Mouse (Mus musculus): ENCODE measurements at regions not wholly inside any gene's neighbourhood (a gene's known extent, or its start where the extent isn't known, plus 50 kb on each side); places are given as distances from the start of the nearest gene placed in this dataset.

DNA sequence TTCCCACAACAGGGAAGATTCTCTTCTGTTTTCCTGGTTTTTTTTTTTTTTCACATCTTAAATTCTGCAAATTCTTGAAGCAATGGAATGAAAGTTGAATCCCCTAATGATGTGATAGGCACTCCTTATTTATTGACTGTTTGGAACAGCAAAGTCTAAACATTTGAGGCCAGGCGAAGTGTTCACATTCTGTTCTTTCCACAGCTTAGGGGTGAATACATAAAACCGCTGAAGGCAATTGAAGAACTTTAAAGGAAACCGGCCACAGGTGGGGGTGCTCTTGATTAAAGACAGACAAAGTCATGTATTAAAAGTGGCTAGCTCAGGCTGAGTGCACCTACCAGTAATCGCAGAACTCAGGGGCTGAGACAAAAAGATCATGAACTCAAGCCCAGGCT, 166.6 kb upstream of the Hnrnpa3 start:
- DNase-seq (ENCODE audit: low spot score), result no peak

DNA sequence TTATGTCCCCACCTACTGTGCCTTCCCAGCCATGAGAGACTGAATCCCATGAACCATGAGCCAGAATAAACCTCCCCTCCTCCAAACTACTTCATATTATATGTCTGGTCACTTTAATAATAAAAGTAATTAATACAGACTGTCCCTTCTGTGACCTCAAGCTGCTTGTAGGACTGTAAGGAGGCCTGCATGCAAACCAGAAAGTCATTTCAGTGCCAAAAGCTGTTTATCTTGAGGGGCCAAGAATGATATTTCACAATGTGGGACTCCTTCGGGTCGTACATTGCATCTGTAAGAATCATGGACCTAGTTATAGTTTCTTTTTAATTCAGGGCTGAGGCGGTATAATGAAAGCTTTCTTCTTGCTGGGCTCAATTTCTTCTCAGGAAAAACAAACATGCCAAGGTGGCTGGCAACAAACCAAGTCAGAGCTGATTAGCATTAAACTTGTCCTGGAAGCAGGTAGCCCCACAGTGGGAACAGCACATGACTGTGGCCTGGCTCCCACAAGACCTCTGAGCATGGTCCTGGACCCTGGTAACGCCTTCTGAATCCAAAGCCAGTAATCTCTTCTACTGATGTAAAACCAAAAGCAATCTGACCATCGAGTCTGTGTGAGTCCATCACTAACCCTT, 162.3 kb upstream of the Hnrnpa3 start:
- no peak for DNase-seq (ENCODE audit: low spot score)

DNA sequence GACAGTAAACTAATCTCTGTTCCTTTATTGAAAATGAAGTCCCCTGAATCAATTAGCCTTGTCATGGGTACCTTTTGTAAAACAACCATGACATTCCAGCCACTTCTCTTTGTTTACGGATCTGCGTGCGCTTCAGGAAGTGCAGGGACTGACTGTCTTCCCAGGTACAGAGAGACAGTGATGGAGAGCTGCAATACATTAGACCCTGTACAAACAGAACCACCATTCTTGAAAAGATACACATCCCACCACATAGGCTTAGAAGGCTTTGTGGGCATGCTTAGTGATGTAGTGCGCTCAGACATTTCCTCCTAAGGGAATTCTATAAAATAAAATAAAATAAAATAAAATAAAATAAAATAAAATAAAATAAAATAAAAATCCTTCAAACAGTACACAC, 148.8 kb upstream of the Hnrnpa3 start:
- DNase-seq (ENCODE audit: low spot score), result no peak

DNA sequence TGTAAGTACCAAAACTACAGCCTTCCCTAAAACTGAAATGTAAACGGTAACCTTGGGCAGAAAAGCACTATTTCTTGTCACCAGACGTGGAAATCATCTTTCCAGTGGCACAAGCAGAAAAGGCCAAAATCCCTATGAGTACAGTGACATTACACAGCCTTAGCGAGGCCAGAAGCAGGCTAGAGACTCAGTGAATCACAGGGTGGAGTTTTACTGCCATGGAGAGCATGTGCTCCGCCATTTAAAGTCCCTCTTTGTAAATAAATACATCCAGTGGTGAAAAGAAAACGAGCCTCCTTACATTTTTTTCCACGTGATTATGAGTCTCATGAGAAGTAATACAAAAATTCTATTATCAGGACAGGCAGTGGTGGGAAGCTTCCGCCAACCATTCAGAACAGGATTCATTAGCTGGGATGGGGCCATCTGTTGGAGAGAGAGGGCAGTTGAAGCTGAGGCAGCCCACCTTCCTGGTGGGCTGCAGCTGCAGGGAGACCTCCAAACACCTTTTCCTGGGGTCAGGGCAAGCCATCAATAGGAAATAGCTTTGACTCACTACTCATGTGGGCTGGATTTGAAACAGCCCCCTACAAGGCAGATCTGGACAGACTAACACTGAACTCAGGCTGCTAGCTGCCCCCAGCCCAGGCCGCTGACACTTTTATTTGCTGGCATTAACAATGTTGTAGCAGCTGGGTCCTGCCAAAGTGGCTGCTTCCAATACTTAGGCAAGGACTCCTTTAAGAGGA, 146.5 kb upstream of the Hnrnpa3 start:
- no peak for DNase-seq (ENCODE audit: low spot score)

DNA sequence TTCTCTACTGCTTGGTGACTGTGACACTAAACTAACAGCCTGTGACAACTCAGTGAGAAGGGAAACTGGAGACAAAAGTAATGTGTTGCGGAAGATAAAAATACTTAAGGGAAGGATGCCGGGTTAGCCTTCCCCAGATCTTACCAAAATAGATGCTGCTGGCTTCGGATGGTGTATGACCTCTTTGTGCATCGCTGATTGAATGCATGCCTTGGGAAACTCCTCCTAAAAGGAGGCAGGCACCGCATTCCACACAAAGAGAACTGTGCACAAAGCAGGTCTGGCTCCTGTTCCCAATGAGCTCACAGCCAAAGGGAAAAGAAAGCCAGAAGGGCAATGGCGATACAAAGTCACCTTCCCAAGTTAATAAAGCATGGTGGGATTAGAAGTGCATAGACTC, 144.9 kb upstream of the Hnrnpa3 start:
- no peak for DNase-seq (ENCODE audit: low spot score)

DNA sequence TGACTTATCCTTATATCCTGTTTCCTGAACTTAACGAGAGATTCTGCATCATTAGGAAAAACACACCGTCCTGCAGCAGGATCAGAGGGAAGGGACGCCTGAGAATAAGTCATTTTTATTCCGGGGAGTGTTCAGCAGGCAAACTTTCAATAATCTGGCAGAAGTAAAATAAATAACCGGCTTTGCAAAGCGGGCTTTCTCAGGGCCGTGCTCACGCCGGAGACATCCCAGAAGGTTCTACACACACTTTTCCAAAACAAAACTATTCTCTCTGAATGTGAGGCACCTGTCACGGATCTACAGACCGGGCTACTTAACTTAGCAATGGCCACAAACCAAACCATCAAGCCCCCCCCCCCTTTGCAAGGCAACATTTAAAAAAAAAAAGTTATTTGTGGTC, 142.8 kb upstream of the Hnrnpa3 start:
- DNase-seq (ENCODE audit: low spot score), result no peak

DNA sequence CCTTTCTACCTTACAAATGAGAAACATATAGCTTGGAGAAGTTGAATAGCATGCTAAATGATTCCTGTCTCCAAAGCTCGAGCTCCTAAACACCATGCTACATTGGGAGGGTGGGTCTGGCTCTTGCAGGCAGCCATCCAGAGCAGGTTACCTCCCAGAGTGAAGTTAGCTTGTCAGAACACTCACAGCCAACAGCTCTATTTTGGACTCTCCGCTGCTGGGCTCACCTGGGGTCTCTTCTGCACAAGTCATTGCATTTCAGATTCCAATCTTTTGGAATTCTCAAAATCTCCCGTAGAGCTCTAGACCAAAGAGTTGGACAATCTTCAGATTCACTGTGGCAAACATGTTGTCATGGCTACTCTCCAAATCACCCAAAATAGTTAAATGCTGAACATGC, 142.0 kb upstream of the Hnrnpa3 start:
- no peak for DNase-seq (ENCODE audit: low spot score)

DNA sequence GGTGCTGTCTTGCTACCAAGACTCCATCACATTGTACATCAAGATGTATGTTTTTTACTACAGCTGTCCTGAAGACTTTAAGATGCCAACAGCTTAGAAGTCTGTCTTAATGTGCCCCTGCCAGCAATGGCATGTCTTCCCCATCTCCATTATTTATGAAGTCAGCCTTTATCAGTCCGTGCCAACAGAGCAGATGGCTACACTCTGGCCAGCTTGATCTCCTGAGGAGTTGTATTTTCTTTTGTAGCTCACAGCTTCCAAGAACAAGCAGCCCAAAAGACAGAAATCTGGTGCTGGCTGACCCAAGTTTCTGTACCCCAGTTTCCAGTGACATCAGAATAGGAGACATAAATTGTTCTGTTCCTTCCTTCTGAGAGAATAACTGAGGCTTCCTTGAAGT, 140.5 kb upstream of the Hnrnpa3 start:
- no peak for DNase-seq (ENCODE audit: low spot score)

DNA sequence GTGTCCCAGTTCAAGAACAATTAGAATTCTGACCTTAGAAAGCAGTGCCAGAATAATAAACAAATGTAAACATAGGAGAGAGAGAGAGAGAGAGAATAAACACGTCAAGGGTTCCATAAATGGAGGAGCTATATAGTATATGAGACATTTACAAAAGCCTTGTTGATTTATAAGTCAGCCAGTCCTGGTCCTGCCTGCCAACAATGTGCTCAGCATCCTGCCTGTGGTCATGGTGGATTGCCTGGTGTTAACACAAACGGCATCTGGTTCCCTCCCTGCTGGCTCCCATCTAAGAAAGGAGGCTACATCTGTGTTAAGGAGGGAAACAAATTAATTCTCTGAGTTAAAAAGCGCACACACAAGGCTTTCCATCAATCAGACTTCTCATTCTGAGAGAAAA, 133.5 kb upstream of the Hnrnpa3 start:
- DNase-seq (ENCODE audit: low spot score), result no peak

DNA sequence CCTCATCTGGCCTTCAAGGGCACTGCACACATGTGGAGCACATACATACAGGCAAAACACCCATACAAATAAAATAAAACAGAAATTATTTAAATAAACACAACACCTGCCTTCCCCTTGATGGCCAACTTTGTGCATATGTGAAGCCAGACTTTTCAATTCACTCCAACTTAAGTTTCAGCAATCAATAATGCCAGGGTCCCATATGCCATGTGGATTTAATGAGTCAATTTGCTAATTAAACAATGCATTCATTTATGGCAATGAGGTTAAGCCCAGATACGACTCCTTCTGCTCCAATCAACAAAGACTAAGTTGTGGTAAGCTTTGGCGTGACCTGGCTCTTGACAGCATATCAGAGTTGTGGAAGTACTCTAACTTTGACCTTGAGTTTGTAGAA, 130.4 kb upstream of the Hnrnpa3 start:
- DNase-seq (ENCODE audit: low spot score), result no peak

DNA sequence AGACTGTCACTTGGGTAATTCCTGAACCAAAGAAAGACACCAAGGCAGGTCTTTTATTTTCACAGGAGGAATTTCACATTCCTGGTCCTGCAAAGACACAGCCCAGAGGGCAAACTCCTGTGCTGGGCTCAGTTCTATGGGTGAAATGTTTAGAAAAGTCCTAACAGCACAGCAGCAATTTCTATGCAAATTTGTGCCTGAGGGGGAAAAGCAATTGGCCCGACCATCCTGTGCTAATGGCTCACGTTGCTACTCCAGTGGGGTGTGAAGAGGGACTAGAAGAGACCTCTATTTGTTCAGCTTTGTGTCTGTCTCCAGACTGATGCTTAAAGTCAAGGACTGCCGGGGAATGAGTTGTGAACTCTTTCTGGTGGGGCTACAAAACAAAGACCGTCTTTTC, 120.9 kb upstream of the Hnrnpa3 start:
- no peak for DNase-seq (ENCODE audit: low spot score)

DNA sequence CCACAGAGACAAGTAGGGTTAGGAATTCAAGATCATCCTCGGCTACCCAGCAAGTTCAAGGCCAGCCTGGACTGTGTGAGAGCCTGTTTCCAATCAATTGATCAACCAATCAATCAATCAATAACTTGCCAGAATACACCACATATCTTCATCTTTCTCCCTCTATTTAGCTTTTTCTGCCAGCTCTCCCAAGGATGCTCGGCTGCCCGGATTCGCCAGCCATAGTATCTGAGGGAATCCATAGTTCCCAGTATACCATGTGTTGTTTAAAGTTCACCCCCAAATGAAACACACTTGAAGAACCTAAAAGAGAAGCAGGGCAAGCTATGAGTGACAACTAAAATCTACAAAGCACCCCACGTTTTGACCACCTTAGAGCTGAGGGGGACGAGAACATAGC, 119.3 kb upstream of the Hnrnpa3 start:
- DNase-seq (ENCODE audit: low spot score), result no peak

DNA sequence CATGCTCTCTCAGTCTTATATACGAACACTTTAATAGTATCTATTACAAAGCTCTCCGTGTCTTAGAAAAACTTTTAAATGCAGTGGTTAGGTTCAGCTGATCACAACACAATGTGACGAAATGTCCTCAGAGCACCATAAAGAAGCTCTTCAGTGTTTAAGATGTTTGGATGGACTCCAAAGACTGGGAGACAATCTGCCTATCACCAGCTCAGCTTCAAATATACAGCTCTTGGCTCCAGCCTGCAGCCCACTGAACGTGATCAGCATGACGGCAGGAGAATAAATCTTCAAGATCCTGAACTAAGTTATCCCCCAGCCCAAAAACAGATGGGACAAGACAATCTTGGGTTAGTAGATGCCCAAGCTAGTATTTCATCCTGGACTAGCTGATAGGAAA, 116.7 kb upstream of the Hnrnpa3 start:
- DNase-seq (ENCODE audit: low spot score), result no peak

DNA sequence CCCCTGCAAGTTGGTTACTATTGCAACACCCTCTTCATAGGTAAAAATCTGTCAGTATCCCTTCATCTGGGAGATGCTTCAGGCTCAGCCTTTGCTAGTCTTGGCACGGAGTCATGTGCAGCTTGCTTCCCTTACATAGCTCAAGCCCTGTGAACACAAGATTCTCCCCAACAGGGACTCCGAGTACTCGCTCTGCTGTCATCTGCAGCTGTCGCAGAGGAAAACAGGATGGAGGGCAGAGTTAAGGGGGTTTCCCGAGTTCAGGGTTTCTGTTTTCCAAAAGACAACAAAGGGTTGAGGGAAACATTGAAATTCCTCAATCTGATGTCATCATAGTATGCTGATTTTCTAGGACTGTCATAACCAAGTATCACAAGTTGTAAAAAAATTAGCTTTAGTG, 116.3 kb upstream of the Hnrnpa3 start:
- DNase-seq (ENCODE audit: low spot score), result no peak

DNA sequence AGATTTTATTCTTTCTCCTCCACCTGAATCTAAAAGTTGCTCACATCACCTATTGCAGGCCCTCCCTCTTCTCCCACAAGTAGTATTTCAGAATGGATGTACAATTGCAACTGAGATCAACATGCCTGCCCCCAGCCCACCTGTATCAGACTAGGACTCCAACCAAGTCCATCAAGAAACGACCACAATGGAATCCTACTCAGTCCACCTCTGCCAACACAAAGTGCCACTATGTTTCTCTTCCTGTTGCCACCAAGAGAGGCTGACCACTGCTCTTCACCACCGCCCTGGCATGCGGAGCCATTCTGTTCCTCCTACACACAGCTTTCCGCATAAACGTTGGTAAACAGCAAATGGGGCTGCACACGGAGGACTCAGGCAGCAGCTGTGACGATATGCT, 113.1 kb upstream of the Hnrnpa3 start:
- no peak for DNase-seq (ENCODE audit: low spot score)

DNA sequence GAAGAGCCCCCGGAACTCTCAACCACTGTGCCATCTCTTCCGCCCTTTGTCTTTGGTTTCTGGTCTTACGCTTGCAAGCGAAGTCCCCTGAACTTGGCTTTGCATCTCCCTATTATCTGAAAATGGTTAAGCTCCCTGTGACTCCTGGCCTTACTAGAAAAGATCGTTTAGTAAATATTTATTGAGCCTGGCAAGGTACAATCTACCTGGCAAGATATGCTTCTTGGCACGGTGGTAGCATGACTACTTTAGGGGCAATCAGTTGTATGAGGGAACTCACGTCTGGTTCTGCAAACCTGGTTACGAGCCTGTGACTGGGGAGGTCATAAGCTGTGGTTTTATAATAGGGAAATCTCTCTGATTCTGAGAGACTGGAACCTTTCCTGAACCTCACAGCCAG, 103.4 kb upstream of the Hnrnpa3 start:
- DNase-seq (ENCODE audit: low spot score), result no peak

DNA sequence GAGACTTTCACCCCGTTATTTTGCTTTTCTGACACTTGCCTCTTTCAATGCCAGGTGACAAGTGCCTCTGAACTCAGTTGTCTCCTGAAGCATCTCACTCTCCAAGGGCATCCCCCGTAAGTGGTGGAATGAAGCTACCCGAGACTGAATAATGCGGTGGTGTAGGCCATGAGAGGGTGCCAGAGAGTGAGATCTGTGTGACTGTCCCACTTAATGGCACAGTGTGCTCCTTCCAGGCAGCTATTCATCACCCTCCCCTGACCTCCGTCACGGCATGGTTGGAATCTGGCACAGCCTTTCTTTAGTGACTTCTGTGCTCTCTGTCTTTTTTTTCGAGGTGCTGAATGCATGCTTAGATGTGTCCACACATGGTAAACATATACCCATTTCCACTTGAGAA, 102.3 kb upstream of the Hnrnpa3 start:
- no peak for DNase-seq (ENCODE audit: low spot score)

DNA sequence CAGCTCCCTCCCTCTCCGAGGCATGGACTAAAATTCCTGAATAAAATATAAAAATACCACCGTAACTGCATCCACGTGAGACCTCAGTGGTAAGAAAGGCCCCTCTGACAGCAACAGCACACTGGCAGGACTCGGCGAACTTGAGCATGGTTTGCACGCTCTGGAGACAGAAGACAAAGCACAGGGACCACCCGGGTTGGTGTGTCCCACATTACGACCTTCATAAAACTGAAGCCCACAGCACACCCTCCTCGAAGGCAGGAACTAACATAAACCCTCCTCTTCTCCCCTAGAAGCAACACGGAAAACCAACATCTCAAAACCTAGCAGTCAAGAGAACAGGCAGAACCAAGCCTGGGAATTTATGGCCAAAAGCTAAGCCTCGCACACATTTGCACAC, 101.7 kb upstream of the Hnrnpa3 start:
- DNase-seq (ENCODE audit: low spot score), result no peak

DNA sequence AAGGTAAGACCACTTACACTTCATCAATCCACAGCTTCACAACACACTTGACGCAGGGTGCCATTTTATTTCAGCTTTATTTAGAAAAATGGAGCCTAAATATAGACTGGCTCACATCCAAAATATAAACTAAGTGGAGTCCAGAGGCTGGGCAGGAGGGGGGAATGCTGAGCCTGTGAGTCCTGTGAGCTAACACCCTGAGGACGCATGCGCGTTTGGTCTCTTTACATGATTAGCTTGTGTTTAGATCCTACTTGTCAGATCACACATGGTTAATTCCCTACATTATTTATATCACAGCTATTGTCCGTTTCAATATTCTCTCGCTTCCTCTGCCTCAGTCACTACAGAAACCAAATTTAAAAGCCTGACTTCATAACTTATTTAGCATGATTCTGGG, 99.1 kb upstream of the Hnrnpa3 start:
- DNase-seq (ENCODE audit: low spot score), result no peak

DNA sequence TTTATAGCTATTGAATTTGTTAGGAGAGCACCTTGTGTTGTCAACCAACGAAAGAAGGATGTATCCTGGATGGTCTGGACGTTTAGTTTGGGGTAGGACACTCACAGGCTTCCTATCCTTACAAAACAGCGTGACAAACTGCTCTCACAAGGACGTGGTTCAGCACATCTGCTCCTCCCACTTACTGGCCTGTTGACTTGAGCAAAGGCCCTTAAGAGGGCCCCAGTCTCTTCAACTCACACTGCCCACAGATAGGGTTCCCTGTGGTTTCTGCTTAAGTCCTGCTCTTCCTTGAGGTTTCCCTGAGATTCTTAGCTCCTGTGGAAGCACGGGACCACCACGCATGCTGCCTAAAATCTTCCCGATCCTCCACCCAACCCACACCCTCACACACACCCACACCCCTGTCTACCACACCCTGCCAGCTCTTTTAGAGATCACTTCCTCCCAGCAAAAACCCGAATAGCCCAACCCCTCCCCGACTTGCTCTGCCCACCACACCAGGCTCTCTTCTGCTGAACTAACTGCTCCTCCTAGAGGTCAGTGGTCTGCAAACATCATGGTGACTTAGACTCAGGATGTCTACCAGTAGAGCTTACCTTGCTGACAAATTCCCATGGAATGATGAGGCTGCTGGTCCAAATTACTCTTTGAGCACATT, 95.7 kb upstream of the Hnrnpa3 start:
- DNase-seq (ENCODE audit: low spot score), result no peak

DNA sequence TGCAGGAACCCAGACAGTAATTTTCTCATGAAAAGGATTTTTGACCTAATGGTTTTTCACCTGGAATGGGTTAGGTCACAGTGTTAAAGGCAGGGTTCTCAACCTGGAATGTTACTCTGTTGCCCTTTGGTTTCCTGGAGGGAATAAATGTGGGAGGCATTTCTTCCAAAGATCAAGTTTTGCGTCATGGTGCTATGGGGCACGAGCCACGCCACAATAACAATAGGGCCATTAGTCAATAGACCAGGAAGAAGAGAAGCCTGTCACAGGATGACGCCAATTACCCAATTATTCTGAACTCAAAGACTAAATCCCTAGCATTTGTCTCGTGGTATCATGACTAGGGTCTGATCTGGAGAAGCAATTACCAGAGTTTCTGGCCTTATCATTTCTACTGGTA, 94.3 kb upstream of the Hnrnpa3 start:
- DNase-seq (ENCODE audit: low spot score), result no peak

DNA sequence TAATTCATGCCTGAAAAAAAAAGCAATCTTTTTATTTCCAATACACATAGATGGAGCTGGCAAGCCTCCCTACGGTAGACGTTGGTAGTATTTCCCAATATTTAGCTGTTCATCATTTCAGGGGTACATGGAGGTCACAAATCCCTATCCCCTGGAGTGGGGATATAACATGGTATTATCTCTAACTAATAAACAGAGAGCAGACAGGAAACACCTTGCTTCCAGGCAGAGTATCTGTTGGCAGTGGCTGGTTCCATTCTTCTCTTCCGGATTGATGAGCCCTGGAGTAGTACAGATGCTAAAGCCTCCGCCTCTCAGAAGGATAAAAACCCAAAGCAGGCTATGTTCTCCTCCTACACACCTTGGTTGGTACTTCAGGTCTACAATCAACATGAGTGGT, 91.9 kb upstream of the Hnrnpa3 start:
- no peak for DNase-seq (ENCODE audit: low spot score)

DNA sequence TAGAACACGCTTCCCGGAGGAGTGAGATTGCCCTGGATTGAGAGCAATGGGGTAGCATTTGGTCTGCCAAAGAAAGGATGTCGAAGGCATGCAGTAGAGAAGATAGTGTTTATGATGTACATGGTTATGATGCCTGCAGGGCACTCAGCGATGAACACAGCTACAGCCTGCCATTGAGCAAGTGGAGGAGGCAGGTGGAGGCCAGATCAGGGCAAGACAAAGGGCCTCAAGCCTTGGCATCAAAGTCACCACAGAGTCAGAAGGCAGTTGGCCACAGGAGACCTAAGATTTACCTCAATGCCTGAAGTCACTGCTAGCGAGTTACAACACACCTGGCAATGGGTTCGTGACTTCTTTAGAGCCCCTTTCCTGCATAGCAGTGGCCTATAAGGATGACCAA, 89.3 kb upstream of the Hnrnpa3 start:
- DNase-seq (ENCODE audit: low spot score), result no peak

DNA sequence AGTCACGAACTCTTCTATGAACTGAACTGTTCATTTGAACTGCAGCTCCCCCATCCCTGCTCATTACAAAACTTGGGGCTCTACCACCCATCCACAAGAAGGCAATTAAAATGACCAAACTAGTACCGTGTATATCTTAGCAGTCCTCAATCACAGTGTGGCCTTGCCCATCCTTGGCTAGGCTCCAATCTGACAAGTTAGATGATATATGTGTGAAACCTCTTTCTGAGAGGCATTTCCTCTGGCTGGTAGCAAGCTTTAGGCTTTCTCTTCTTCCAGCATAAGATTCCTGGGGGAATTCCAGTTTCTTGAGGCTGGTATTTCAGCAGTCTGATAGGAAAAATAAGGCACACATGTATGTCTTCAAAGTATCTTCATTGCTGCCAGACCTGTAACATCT, 88.8 kb upstream of the Hnrnpa3 start:
- no peak for DNase-seq (ENCODE audit: low spot score)
